ENCODE assay signal across 8 mouse cellular contexts in the genomic region with DNA sequence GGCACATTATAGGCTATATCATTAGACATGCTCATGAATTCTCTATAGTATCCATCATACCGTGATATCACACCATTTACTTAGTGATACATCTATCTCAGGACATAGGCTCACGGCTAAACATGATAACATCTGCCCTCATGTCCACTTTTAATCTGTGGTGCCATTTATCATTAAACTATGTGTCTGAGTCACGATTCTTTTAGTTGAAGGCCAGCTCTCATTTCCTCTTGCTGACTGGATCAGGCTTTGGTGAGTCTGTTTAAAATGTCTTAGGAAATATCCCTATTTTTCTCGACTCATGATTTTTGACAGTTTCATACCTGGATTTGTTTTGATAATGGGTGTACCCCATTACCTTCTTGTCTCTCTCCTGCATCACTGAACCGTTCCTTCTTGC. TPM values are rescaled to one million over a fixed set of nuclear protein-coding genes. Genes with fewer than 3 reads are reported as not detected.
DNase-seq lines count a peak whose midpoint lies in the region; ATAC-seq lines count a peak whose summit lies in the region.

A gene (plus strand): TSS at position 205 of the 400 bp plus-strand sequence.

- no peak within 1 kb of the TSS for H3K9ac ChIP-seq in lung, embryonic 16.5 days (ENCODE audit: low read length)
- H3K9ac ChIP-seq in embryonic facial prominence, embryonic 15.5 days = no peak within 1 kb of the TSS
- no peak within 1 kb of the TSS for H3K9ac ChIP-seq in limb, embryonic 12.5 days (replicated peaks)
- H3K9ac ChIP-seq in stomach, embryonic 14.5 days (replicated peaks; ENCODE audit: low read depth, low read length) = no peak within 1 kb of the TSS

- no peak for ATAC-seq in lung, embryonic 16.5 days (ENCODE audit: low read depth)
- no peak for ATAC-seq in embryonic facial prominence, embryonic 15.5 days (ENCODE audit: insufficient number of reproducible peaks, low FRiP score, low TSS enrichment, low read depth)
- ATAC-seq in limb, embryonic 12.5 days (ENCODE audit: insufficient number of reproducible peaks, insufficient read depth, low FRiP score, low TSS enrichment, low read depth) = no peak
- no peak for ATAC-seq in stomach, embryonic 14.5 days (ENCODE audit: insufficient number of reproducible peaks, insufficient read depth, low FRiP score, low read depth)

- DNase-seq in lung, postnatal 36 days = no peak
- DNase-seq in heart, postnatal 14 days = no peak
- DNase-seq in ovary, postnatal 14 days (ENCODE audit: low spot score) = no peak
- no peak for DNase-seq in kidney, postnatal 4 days

- peaks cover 10% of the 10 kb centered on the region for H3K4me1 ChIP-seq in lung, embryonic 16.5 days (replicated peaks; ENCODE audit: control insufficient read depth, insufficient read depth, low read length)
- H3K4me1 ChIP-seq in embryonic facial prominence, embryonic 15.5 days = peaks cover 15% of the 10 kb centered on the region
- H3K4me1 ChIP-seq in limb, embryonic 12.5 days (replicated peaks) = peaks cover 17% of the 10 kb centered on the region
- peaks cover 6% of the 10 kb centered on the region; the same call in 1 of the 2 replicates for H3K4me1 ChIP-seq in stomach, embryonic 14.5 days (ENCODE audit: control insufficient read depth, insufficient read depth, low read length)

- no peaks in the 10 kb centered on the region for H3K9me3 ChIP-seq in lung, embryonic 16.5 days (ENCODE audit: control insufficient read depth, low read length)
- H3K9me3 ChIP-seq in embryonic facial prominence, embryonic 15.5 days (replicated peaks) = no peaks in the 10 kb centered on the region
- H3K9me3 ChIP-seq in limb, embryonic 12.5 days = no peaks in the 10 kb centered on the region
- no peaks in the 10 kb centered on the region for H3K9me3 ChIP-seq in stomach, embryonic 14.5 days (ENCODE audit: control insufficient read depth, low read depth, low read length)

- intact Hi-C loops in heart, postnatal 14 days (cut with DNase I) = loop anchor here (5.0 kb wide), 1 partner anchor 66 kb away; a partner anchor contains a TSS

- H3K4me2 ChIP-seq in lung, embryonic 16.5 days (ENCODE audit: low read depth, low read length) = no peak within 1 kb of the TSS
- no peak within 1 kb of the TSS for H3K4me2 ChIP-seq in embryonic facial prominence, embryonic 15.5 days (replicated peaks)
- H3K4me2 ChIP-seq in limb, embryonic 12.5 days = no peak within 1 kb of the TSS
- no peak within 1 kb of the TSS for H3K4me2 ChIP-seq in stomach, embryonic 14.5 days (replicated peaks; ENCODE audit: low read depth, low read length)

- no peak within 1 kb of the TSS for H3K4me3 ChIP-seq in lung, embryonic 16.5 days (ENCODE audit: low read length)
- H3K4me3 ChIP-seq in embryonic facial prominence, embryonic 15.5 days (replicated peaks) = no peak within 1 kb of the TSS
- H3K4me3 ChIP-seq in limb, embryonic 12.5 days (replicated peaks) = no peak within 1 kb of the TSS
- no peak within 1 kb of the TSS for H3K4me3 ChIP-seq in stomach, embryonic 14.5 days (ENCODE audit: low read depth, low read length)

- H3K27me3 ChIP-seq in lung, embryonic 16.5 days (ENCODE audit: control insufficient read depth, insufficient read depth, low read depth, low read length) = 0 out of 2 replicates have a peak, but pooled peaks cover 2% of the 10 kb centered on the region
- H3K27me3 ChIP-seq in embryonic facial prominence, embryonic 15.5 days = no peaks in the 10 kb centered on the region
- no peaks in the 10 kb centered on the region; the same call in 1 of the 2 replicates for H3K27me3 ChIP-seq in limb, embryonic 12.5 days
- H3K27me3 ChIP-seq in stomach, embryonic 14.5 days (ENCODE audit: control insufficient read depth, insufficient read depth, low read length) = no peaks in the 10 kb centered on the region

- H3K27ac ChIP-seq in lung, embryonic 16.5 days (ENCODE audit: low read length) = peak within 1 kb of the TSS; percentile 18
- H3K27ac ChIP-seq in embryonic facial prominence, embryonic 15.5 days (replicated peaks) = no peak within 1 kb of the TSS
- no peak within 1 kb of the TSS for H3K27ac ChIP-seq in limb, embryonic 12.5 days
- no peak within 1 kb of the TSS for H3K27ac ChIP-seq in stomach, embryonic 14.5 days (ENCODE audit: low read length)

- 55% methylated on average over 5 of the region's 5 CpGs for WGBS in lung, embryonic 16.5 days
- 75% methylated on average over 5 of the region's 5 CpGs for WGBS in embryonic facial prominence, embryonic 15.5 days
- 81% methylated on average over 5 of the region's 5 CpGs for WGBS in limb, embryonic 12.5 days
- WGBS in stomach, embryonic 14.5 days = 54% methylated on average over 5 of the region's 5 CpGs

- H3K36me3 ChIP-seq in lung, embryonic 16.5 days (ENCODE audit: control insufficient read depth, insufficient read depth, low read length) = no peaks in the 10 kb centered on the region
- no peaks in the 10 kb centered on the region for H3K36me3 ChIP-seq in embryonic facial prominence, embryonic 15.5 days
- no peaks in the 10 kb centered on the region for H3K36me3 ChIP-seq in limb, embryonic 12.5 days
- H3K36me3 ChIP-seq in stomach, embryonic 14.5 days (ENCODE audit: control insufficient read depth, insufficient read depth, low read length) = 0 out of 2 replicates have a peak, but pooled peaks cover under 1% of the 10 kb centered on the region

RNA-seq across cellular contexts. Expression of the gene that starts here (rescaled TPM):
- 30.9 and 42.0 TPM in 2 replicates for polyA plus RNA-seq in lung, embryonic 16.5 days (2015; fragmentation: Nextera tagmentation; extraction: Ambion mirVana)
- polyA plus RNA-seq in embryonic facial prominence, embryonic 15.5 days (2015; fragmentation: Nextera tagmentation; extraction: Ambion mirVana) = 45.8 and 46.6 TPM in 2 replicates
- total RNA-seq in heart, postnatal 14 days (2021) = 10 to 100 TPM; 32.9 to 33.8 TPM
- 47.9 and 48.6 TPM in 2 replicates for polyA plus RNA-seq in limb, embryonic 12.5 days (2016; fragmentation: Nextera tagmentation; extraction: Ambion mirVana)
- 34.3 and 37.1 TPM in 2 replicates for polyA plus RNA-seq in stomach, embryonic 14.5 days (2014; fragmentation: Nextera tagmentation; extraction: Ambion mirVana)
